Mouse (Mus musculus): ENCODE measurements around the gene Cxcl14.

The Cxcl14 gene

GRCm38 (mm10) chr13:56289261-56289660 is 7.1 kb downstream of the Cxcl14 start:
- no peak for DNase-seq

GRCm38 (mm10) chr13:56288601-56289000 is 7.8 kb downstream of the Cxcl14 start:
- no peak for DNase-seq

GRCm38 (mm10) chr13:56287091-56287490 is 9.3 kb downstream of the Cxcl14 start:
- DNase-seq = no peak

GRCm38 (mm10) chr13:56283321-56283720 is 13.0 kb downstream of the Cxcl14 start:
- no peak for DNase-seq

GRCm38 (mm10) chr13:56280356-56280755 is 16.0 kb downstream of the Cxcl14 start:
- no peak for DNase-seq

GRCm38 (mm10) chr13:56279439-56279838 is 16.9 kb downstream of the Cxcl14 start:
- DNase-seq = peak; percentile 76

- no peak for DNase-seq
Observed at GRCm38 (mm10) chr13:56275171-56275570, 21.2 kb downstream of the Cxcl14 start.

- DNase-seq = no peak
Observed at GRCm38 (mm10) chr13:56270124-56270523, 26.2 kb downstream of the Cxcl14 start.

- DNase-seq = no peak
Observed at GRCm38 (mm10) chr13:56267396-56267795, 29.0 kb downstream of the Cxcl14 start.

- no peak for DNase-seq
Observed at GRCm38 (mm10) chr13:56266435-56266834, 29.9 kb downstream of the Cxcl14 start.

GRCm38 (mm10) chr13:56265661-56266060 is 30.7 kb downstream of the Cxcl14 start:
- no peak for DNase-seq

- no peak for DNase-seq
Observed at GRCm38 (mm10) chr13:56262269-56262668, 34.1 kb downstream of the Cxcl14 start.

- DNase-seq = no peak
Observed at GRCm38 (mm10) chr13:56260344-56260780, 36.0 kb downstream of the Cxcl14 start.

GRCm38 (mm10) chr13:56259926-56260250 is 36.5 kb downstream of the Cxcl14 start:
- DNase-seq = no peak

- DNase-seq = no peak
Observed at GRCm38 (mm10) chr13:56259021-56259925, 37.1 kb downstream of the Cxcl14 start.

GRCm38 (mm10) chr13:56258196-56259020 is 37.9 kb downstream of the Cxcl14 start:
- DNase-seq = no peak

GRCm38 (mm10) chr13:56257469-56258153 is 38.7 kb downstream of the Cxcl14 start:
- no peak for DNase-seq

- no peak for DNase-seq
Observed at GRCm38 (mm10) chr13:56256716-56257299, 39.5 kb downstream of the Cxcl14 start.

- DNase-seq = no peak
Observed at GRCm38 (mm10) chr13:56253379-56253778, 43.0 kb downstream of the Cxcl14 start.

GRCm38 (mm10) chr13:56252783-56253182 is 43.6 kb downstream of the Cxcl14 start:
- no peak for DNase-seq

- no peak for DNase-seq
Observed at GRCm38 (mm10) chr13:56251924-56252619, 44.3 kb downstream of the Cxcl14 start, which contains the start of gene Neurog1. Gene Neurog1 (minus strand): TSS chr13:56252163.
